Mouse (Mus musculus) lung, postnatal 4 days (tissue): ENCODE data around the gene Hoxa5.

Experiments
- DNase-seq, 2 experiments: peaks; one replicate each; pipeline ENCODE4 v3.0.0; 2021

Hoxa5 gene

GRCm38 (mm10) chr6:52239625-52240388 is 35.4 kb upstream of the Hoxa5 start:
- DNase-seq = peak; percentile 14 to 16

GRCm38 (mm10) chr6:52238976-52239375 is 34.6 kb upstream of the Hoxa5 start:
- DNase-seq = peak; percentile 11 to 17

- peak in 1 of 2 experiments; percentile 15 for DNase-seq
Observed at GRCm38 (mm10) chr6:52238155-52238545, 33.8 kb upstream of the Hoxa5 start.

GRCm38 (mm10) chr6:52237346-52238154 is 33.2 kb upstream of the Hoxa5 start:
- DNase-seq = peak in 1 of 2 experiments; percentile 8

GRCm38 (mm10) chr6:52236806-52237205 is 32.4 kb upstream of the Hoxa5 start:
- DNase-seq = peak in 1 of 2 experiments; percentile 12

GRCm38 (mm10) chr6:52235866-52236265 is 31.5 kb upstream of the Hoxa5 start:
- DNase-seq = peak in 1 of 2 experiments; percentile 8

- DNase-seq = no peak
Observed at GRCm38 (mm10) chr6:52235267-52235666, 30.9 kb upstream of the Hoxa5 start.

- peak in 1 of 2 experiments; percentile 23 for DNase-seq
Observed at GRCm38 (mm10) chr6:52234428-52235140, 30.2 kb upstream of the Hoxa5 start.

- peak in 1 of 2 experiments; percentile 37 for DNase-seq
Observed at GRCm38 (mm10) chr6:52233546-52234427, 29.4 kb upstream of the Hoxa5 start.

GRCm38 (mm10) chr6:52232984-52233545 is 28.7 kb upstream of the Hoxa5 start:
- peak; percentile 14 to 18 for DNase-seq

- peak in 1 of 2 experiments; percentile 26 for DNase-seq
Observed at GRCm38 (mm10) chr6:52232568-52232965, 28.2 kb upstream of the Hoxa5 start.

- DNase-seq = peak in 1 of 2 experiments; percentile 28
Observed at GRCm38 (mm10) chr6:52231885-52232567, 27.6 kb upstream of the Hoxa5 start.

GRCm38 (mm10) chr6:52230516-52231165 is 26.3 kb upstream of the Hoxa5 start, which contains the start of gene Hoxa9:
Gene Hoxa9 (minus strand): TSS chr6:52231089.
- peak in 1 of 2 experiments; percentile 24 for DNase-seq

- DNase-seq = peak in 1 of 2 experiments; percentile 27
Observed at GRCm38 (mm10) chr6:52229558-52230416, 25.4 kb upstream of the Hoxa5 start.

- DNase-seq = peak in 1 of 2 experiments; percentile 35
Observed at GRCm38 (mm10) chr6:52228475-52229465, 24.4 kb upstream of the Hoxa5 start.

GRCm38 (mm10) chr6:52227470-52228222 is 23.3 kb upstream of the Hoxa5 start:
- peak in 1 of 2 experiments; percentile 14 for DNase-seq

- peak in 1 of 2 experiments; percentile 25 for DNase-seq
Observed at GRCm38 (mm10) chr6:52226569-52227257, 22.3 kb upstream of the Hoxa5 start.
